Mouse (Mus musculus): ENCODE results near the gene Ift52. TPM values are rescaled to one million over a fixed set of nuclear protein-coding genes. Genes with fewer than 3 reads are reported as not detected.
"Not testable (repeated sequence)": the region's sequence is repeated elsewhere in the genome, so short reads cannot be mapped to it uniquely, and the experiment has no call there.

Gene Ift52
- total RNA-seq, 2 experiments from 2014 or later, result 27.1 to 29.4 TPM

GRCm38 (mm10) chr2:163031757-163032156 lies 14.6 kb downstream of the Ift52 start:
- no peak for DNase-seq

- DNase-seq, result no peak
Observed at GRCm38 (mm10) chr2:163032622-163033021, 15.5 kb downstream of the Ift52 start.

DNA sequence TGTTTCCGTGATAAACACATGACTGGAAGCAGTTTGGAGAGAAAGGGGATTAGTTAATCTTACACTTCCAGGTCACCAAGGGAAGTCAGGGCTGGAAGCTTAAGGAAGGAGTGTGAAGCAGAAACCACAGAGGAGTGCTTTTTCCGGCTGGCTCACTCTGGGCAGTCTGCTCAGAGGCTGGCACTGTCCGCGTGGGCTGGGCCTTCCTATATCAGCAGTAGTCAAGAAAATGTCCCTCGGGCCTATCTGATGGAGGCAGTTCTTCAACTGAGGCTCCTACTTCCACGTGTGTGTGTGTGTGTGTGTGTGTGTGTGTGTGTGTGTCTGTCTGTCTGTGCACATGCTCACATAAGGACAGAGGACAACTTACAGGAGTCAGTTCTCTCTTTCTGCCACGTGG lies 22.8 kb downstream of the Ift52 start:
- DNase-seq, result no peak

GRCm38 (mm10) chr2:163048125-163048524 lies 31.0 kb downstream of the Ift52 start:
- peak; percentile 83 for DNase-seq

GRCm38 (mm10) chr2:163049116-163049515 lies 32.0 kb downstream of the Ift52 start:
- no peak for DNase-seq

- DNase-seq, result no peak
Observed at GRCm38 (mm10) chr2:163051691-163052090, 34.5 kb downstream of the Ift52 start.

DNA sequence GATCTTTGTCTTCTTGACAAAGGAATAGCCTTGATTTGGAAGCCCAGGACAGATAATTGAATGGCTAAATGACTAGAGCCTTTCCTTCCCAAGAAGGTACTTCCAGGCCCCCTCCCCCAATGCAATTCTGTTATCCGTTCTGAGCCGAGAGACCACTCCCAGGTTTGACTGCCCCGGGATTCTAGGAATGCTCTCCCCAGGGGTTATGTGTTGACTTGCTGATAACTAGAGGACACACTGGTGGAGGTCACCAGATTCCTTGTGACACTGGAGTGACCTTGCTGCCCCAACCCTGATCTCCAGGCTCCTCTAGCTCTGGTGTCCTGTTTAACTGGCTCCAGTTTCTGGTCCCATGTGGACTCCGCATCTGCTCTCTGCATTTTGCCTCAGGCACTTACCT lies 34.9 kb downstream of the Ift52 start:
- no peak for DNase-seq

DNA sequence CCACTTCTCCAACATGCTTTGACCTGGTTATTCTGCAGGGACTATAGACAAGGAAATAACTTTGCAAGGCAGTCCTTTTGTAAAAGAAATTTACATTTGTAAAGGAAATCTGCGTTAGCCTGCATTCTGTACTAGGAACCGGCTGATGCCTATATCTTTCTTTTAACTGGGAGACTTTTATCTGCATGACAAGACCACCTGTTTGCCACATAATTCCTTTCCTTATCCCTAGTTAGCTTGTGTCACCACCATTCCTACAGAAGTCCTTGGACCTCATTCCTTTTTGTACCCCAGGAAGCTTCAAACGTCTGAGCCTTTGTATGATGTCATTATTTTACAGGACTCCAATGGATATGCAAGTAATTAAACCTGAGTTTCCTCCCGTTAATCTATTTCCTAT lies 35.7 kb downstream of the Ift52 start:
- no peak for DNase-seq

- DNase-seq, result peak; percentile 95
Observed at GRCm38 (mm10) chr2:163054335-163054840, 37.2 kb downstream of the Ift52 start, which contains the start of gene Mybl2. Gene Mybl2 (plus strand): TSS chr2:163054687.

- peak; percentile 26 for DNase-seq
Observed at GRCm38 (mm10) chr2:163054891-163055494, 37.8 kb downstream of the Ift52 start.

DNA sequence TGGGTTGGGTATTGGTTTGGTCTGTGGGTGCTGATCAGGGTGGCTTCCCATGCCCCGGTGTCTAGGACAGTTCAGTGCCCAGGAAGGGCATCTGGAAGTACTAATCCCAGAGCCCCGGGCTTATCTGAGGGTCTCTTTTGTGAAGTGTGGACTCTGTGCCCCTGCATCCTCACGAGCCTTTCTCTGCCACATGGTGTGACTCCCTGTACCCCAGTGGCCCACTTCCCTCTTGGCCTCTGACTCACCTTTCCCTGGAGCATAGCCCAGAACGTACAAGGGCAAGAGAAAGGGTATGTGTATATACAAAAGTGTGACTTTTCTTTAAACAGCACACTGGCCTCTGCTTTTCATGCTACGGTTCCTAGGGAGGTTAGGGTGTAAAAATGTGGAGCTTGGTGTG lies 38.6 kb downstream of the Ift52 start:
- DNase-seq, result no peak

DNA sequence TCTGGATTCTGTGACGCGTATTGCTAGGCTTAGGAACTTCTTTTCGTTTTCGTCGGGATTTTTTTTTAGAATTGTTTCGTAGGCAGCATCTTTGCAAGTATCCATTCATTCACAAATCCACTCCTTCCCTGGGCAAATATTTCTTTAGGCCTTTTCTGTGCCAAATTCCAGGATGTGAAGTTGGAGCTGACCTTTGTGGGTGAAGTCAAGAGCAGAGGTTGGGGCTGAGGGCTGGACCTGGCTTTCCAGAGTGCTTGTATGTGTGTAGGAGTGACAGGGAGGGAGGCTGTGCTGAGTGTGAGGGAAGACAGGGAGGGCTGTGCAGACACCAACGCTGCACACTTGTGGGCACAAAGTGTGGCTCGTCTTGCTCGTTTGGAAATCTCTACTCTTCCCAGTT lies 39.4 kb downstream of the Ift52 start:
- DNase-seq, result no peak

- not testable (repeated sequence) for DNase-seq
Observed at GRCm38 (mm10) chr2:163058981-163059380, 41.8 kb downstream of the Ift52 start.

GRCm38 (mm10) chr2:163060630-163061029 lies 43.5 kb downstream of the Ift52 start:
- DNase-seq, result no peak

- no peak for DNase-seq
Observed at GRCm38 (mm10) chr2:163061203-163062118, 44.3 kb downstream of the Ift52 start.

- no peak for DNase-seq
Observed at GRCm38 (mm10) chr2:163062119-163062508, 45.0 kb downstream of the Ift52 start.

- DNase-seq, result no peak
Observed at GRCm38 (mm10) chr2:163066326-163066725, 49.2 kb downstream of the Ift52 start.

- no peak for DNase-seq
Observed at GRCm38 (mm10) chr2:163067233-163067632, 50.1 kb downstream of the Ift52 start.

DNA sequence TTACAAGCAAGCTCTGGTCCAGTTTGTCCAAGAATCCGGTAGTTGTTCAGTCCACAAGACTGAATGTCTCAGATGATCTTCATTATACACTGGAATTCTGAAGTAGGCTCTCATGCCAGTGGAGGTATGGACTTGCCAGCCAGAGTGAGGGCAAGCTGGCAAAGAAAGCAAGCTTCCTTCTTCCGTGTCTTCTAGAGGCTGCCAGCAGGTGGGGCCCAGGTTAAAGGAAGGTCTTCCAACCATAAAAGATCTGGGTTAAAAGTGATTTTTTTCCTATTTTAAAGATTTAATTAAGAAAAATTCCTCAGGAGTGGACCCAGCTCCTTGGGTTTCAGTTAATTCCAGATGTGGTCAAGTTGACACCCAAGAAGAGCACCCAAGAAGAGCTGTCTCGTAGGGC lies 53.1 kb downstream of the Ift52 start:
- no peak for DNase-seq

DNA sequence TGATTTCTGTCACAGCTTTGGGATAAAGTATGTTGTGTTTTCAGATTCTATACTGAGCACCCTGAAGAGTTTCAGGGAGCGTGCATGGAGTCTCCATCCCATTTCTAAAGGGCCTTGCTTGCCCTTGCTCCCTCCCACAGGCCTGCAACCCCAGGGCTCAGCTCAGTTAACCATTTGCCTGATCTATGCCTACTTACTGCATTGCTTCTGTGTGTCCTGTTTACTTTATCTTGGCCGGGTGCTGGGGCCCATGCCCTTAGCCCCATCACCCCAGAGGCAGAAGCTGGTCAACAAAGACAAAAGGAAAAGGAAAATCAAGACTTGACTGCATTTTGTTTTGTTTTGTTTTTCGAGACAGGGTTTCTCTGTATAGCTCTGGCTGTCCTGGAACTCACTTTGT lies 54.4 kb downstream of the Ift52 start:
- no peak for DNase-seq

DNA sequence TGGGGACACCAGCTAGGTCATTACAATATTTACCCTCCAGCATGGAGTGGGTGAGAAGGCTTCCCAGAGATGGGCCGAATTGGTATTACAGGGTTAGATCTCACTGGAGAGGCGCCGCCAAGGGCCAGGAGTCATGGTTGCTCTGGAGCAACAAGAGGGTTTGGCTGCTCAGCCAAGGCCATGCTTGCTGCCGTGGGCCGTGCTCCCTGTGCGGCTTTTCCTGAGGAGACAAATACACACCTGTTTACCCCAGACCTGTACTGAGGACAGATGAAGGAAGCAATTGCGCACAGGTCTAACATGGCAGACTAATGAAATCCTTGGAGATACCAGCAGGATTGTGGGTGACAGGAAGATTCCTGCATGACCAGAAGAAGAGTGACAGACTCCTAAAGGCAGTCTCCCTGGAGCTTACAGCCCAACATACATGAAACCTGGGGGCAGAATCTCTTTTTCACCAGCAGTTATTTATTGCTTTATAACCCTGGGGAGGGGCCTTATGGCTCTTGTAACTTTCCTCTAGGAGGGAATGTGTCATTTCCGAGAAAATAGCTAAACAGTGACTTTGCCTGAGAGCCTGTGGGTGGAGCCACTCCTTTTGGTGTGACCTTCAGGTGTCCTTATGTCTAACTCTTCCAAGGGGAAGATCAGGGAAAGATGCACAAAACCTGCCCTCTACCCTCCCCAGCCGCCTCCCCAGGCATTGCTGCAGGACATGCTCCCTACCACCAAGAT lies 56.0 kb downstream of the Ift52 start:
- DNase-seq, result no peak

DNA sequence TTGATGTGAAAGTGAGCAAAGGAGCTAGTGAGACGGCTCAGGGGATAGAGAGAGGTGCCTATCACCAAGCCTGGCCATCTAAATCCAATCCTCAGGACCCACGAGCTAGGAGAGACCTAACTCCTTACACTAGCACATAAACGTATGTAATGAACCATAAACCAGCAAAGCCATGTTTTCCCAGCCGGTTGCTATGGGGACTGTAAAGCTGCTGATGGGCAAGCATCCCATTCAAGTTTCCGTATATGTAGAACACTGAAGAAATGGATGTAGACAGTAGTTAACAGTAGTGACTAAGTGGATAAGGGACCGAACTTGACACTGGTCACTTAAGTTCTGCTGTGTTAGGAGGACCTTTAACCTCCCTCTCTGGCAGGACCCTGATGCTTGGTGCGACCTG lies 56.9 kb downstream of the Ift52 start:
- DNase-seq, result no peak

DNA sequence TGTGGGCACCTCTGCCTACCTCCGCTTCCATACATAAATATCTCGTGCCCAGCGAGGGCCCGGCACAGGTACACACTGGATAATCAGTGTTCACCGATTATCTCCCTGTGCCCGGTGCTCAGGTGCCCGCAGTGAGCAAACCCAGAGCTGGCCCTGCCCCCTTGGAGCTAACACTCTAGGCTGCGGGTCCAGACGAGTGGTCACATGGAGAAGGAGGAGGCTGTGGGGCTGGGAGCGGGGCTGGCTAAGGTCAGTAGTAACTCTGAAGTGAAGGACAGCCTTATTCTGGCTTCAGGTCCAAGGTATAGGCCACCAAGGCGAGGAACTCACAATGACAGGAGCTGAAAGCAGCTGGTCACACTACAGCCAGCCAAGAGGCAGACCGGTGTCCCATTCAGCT lies 57.7 kb downstream of the Ift52 start:
- DNase-seq, result no peak

Data from heart, postnatal 4 days (tissue).